Mouse (Mus musculus) testis, postnatal 10 days (tissue): ENCODE results near the gene Psph.
A peak's percentile ranks its signal among the peaks of the same experiment; 100 is the strongest.
"Not testable (repeated sequence)": the region's sequence is repeated elsewhere in the genome, so short reads cannot be mapped to it uniquely, and the experiment has no call there.

Experiments
- DNase-seq: peaks from one replicate; pipeline ENCODE4 v3.0.0; 2021; ENCODE audit warnings: low spot score

Gene Psph

DNA sequence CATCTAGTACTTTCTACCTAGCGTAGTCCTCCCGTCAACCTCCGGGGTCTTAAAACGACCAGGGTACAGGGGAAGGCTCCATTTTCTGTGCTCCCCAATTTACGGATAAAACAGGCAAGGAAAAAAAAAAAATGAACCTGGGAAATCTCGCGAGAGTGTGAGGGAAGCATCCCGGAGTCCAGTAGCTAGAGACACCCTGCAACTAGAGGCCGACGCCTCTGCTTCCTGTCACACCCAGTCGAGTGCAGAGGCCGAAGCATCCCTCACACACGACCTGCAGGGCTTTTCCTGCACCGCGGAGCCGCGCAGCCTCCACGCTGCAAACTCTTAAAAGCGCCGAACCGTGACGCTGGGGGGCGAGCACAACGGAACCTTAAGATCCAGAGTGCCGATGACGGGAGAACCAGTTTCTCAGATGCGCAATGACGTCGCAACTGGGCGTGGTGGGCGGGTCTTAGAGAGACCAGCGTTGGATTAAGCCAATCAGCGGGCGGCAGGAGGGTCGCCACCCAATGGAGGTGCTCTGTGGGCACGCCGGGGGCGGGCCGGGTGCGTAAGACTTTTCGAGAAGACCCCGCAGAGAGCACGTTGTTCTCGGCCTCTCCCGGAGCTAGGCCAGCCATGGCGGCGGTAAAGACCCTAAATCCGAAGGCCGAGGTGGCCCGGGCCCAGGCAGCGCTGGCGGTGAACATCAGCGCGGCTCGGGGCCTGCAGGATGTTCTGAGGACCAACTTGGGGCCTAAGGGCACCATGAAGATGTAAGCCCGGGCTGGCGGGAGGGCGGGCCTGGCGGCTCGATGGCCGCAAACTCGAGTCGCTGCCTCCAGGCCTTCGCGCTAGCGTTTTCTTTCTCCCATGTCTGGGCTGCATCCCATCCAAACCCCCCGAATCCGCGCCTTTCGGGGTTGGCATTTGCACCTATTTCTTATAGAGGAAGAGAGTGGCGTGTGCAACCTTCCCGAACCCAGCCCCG lies at the start of gene Psph:
Gene Psph (minus strand): TSS at position 632 of the 973 bp plus-strand sequence.
- DNase-seq: peak; percentile 97

DNA sequence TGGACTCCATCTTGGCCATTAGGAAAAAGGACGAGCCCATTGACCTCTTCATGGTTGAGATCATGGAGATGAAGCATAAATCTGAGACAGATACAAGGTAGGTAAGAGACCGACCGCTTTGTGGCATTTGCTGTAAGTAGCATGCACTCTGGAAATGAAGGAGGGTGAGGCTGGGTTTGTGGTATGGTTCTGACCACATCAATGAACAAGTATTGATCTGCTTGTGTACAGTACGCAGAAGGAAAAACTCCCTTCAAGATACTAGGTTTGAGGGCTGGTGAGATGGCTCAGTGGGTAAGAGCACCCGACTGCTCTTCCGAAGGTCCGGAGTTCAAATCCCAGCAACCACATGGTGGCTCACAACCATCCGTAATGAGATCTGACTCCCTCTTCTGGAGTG lies 3.3 kb upstream of the Psph start:
- not testable (repeated sequence) for DNase-seq

DNA sequence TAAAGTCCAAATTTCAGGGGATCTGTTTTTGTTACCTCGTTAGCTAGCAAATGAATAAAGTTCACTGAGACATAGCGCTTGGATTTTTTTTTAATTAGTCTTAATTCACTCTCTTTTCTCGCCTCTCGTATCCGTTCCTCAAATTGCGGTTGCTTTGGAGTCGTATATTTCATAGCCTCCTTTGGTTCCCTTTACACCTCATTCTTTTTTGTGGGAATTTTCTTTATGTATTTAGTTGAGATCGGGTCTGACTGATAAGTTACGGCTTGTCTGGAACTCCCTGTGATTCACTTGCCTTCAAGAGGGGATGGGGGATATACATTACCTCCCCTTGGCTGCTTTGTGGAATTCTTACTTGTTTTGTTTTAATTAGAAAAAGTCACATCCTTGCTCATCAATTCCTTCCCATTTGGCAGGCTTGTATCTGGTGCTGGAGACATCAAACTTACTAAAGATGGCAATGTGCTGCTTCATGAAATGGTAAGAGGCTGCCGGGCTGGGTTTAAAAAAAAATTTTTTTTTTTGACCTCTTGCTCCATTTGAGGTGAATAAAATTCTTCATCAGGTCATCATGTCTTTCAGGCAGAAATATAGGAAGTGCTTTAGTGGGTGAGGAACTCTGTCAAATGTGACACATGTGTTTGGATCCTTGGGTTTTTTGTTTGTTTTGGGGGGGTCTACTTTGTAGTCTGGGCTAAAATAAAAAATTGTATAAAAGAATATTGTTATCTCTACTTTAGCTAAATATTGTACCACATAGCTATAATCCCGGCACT lies 757 bp upstream of the Psph start:
- DNase-seq: no peak

DNA sequence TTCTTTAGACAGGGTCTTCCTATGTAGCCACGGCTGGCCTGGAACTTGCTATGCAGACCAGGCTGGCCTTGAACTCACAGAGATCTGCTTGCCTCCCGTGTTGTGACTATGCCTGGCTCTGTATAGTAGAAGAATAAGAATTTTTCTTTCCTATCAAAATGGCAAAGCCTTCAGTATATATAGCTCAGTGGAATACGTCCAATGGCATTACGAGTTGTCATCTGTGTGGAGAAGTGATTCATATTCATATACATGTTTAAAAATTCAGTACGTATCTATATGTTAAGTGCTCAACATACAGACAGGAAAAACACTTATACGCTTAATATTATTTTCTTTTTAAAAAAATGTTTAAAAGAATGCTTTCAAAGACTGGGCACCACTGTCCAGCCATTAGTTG lies 1.1 kb downstream of the Psph start:
- no peak for DNase-seq

DNA sequence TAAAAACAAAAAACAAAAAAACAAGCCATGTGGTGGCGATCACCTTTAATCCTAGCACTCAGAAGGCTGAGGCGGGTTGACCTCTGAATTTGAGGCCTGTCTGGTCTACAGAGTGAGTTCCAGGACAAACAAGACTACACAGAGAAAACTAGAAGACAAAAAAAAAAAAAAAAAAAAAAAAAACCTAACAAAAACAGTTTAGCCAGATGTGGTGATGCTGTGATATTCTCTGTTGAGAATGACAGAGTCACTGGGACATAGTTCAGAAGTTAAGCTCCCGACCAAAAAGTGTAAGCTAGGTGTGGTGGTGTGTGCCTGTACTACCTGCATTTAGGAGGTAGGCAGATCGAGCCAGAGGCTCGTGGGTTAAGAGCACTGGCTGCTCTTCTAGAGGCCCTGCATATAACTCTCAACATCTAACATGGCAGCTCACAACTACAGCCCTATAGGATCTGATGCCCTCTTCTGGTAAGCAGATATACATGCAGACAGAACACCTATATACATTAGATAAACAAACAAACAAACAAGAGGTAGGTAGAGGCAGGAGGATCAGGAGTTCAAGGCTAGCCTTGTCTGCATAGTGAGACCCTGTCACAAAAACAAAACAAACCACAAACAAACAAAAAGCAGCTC lies 1.9 kb downstream of the Psph start:
- no peak for DNase-seq

DNA sequence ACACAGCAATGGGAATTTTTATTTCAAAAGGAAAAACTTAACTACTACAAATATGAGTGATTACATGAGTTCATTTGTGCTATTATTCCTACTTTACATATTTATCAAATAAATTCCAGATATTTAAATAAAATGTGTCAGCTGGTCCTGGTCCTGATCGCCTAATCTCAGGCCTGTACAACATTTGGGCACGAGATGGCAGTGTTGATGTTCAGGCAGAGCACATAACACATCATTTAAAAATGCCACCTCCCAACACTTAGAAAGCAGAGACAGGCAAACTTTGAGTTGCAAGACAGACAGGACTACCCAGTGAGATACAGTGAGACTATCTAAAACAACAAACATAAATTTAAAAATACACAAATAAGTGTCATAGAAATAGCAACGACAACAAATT lies 5.0 kb downstream of the Psph start:
- DNase-seq: no peak

DNA sequence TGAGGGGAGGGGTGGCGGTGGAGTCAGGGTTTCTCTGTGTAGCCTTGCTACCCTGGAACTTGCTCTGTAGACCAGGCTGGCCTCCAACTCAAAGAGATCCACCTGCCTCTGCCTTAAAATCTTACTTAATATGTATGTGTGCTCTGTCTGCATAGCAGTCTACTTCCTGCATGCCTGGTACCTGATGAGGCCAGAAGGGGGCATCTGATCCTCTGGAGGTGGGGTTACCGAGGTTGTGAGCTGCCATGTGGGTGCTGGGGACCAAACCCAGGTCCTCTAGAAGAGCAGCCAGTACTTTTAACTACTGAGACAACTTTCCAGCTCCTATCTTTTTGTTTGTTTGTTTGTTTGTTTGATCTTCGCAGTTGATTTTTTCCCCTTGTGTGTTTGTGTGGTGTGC lies 7.1 kb downstream of the Psph start:
- no peak for DNase-seq

DNA sequence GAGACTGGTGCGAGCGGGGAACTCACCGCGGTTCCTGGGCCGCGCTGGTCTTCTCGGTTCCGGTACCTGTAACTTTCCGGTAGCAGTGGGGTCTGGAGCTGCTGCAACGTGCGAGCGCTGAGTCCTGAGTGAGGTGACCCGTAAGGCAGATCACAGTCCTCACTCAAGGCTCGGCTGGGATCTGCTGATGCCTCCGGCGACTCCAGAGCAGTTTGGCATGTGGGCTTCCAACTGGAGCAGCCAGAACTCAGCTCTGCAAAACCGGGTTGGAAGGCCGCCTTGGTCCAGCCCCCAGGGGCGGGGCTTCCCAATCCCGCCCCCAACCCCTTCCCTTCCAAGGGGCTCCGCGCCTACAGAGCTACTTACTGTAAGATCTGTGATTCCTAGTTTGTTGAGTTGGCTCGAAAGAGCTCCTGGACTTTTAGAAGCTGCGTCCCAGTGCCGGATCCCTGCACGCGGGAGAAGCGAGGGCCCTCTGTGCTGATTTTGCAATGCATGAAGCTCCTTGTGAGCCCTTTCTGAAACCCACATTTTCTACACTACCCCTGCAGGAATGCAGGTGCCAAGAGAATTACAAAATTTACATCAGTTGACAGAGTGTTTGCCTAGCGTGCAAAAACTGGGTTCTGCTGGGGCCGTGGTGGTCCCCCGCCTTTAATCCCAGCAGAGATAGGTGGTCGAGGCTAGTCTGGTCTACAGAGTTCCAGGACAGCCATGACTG lies 8.1 kb downstream of the Psph start:
- DNase-seq: peak; percentile 87

DNA sequence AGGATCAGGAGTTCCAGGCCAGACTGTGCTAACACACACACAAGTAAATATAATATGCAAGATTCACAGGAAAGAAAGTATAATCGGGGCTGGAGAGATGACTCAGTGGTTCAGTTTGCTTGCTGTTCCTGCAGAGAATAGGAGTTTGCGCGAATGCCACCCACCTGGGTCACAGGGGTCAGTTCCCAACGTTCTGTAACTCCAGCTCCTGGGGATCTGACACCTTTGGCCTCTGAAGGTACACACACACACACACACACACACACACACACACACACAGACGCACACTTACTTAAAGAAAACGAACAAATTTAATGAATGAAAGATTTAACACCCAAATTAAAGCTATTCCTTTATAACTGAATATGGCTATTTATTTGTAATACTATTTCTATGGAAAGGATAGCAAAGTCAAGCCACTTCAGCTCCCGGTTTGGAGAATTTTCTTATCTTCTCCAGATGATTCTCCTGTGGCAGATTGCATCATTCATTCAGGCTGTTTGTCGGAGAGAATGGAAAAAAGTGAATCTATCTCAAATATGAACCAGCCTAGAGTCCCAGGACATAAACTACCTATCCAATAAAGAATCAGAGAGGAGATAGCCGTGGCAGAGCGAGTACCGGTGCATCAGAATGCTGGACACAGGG lies 8.8 kb downstream of the Psph start:
- no peak for DNase-seq

DNA sequence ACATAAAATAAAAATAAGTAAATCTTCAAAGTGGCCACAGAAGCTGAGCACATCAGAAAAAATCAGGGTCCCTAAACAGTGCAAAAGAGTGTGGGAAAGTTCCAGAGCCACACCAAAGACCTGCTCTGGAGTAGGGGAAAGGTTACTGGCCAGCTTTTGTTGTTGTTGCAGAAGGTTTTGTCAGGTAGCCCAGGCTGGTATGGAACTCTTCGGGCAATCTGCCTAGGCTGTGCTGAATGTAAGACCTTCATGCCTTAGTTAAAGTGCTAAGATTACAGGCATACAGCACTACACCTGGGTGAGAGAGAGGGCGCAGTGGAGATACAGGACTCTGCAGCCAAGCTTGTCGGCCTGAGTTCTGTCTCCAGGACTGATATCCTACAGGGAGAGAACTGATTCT lies 12.6 kb downstream of the Psph start:
- no peak for DNase-seq

DNA sequence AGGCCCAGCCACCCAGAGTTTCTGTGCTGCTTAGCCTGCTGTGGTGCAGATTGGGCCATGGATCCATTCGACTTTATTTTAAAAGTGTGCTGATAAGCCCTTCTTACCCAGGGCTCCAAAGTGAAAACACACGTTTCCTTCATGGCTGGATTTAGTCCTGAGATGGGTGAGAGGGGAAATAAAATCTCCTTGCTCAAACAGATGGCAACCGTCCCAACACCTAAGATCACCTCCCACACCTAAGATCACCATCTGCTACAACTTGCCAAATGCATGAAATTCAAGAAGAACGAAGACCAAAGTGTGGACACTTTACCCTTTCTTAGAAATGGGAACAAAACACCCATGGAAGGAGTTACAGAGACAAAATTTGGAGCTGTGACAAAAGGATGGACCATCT lies 13.9 kb downstream of the Psph start:
- not testable (repeated sequence) for DNase-seq

DNA sequence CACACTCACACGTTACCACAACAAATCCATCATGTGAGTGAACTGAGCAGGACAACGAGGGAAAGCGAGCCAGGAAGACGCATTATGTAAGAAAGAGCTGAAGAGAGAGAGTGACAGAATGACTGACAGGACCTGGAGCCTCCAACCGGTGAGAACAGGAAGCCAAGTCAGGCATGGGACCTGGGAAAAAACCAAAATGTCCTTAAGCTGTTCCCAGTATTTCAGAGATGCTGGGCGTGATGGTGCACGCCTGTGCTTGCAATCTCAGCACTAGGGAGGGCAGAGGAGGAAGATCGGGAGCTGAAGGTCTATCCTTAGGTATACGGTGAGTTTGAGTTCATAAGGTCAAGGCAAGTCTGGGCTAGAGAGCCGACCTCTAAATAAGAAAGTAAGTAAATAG lies 14.8 kb downstream of the Psph start:
- DNase-seq: no peak

DNA sequence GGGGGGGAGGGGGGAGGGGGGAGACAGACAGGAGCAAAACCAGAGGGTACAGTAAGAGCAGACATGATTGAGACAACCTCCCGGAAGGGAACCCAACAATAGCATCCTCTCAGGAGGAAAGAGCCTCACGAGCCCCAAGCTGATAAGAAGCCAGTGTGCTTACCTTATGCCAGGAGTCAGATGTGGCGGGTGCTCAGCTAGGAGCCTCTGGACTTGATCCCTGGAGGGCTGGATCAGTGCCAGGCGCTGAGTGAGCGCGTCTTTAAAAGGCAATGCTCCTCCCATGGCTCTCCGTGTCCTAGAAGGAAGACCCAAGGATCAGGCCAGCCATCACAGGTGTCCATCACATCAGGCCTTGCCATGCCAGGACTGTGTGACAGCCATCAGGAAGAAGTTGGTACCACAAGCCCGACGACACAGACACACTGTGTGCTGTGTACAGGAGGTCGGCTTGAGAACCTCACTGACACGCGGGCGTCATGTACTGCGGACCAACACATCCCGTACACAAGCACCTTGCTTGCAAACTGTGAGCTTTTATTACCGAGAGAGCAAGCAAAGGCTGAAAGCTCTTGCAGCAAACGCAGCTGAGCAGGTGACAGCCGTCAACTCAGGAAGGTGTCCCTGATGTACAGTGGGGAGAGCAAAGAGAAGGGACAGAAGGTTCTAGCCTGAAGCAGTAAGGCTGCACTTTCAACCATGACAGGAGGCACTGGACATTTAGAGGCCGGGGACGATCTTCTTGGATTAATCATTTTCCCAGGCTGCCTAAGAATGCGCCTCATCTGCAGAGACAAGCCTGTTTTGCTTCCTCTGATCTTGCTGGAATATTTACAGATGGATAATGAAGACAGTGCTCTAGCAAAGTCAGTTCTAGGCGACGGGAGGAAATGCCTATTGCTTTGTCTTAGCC lies 16.6 kb downstream of the Psph start:
- DNase-seq: no peak

DNA sequence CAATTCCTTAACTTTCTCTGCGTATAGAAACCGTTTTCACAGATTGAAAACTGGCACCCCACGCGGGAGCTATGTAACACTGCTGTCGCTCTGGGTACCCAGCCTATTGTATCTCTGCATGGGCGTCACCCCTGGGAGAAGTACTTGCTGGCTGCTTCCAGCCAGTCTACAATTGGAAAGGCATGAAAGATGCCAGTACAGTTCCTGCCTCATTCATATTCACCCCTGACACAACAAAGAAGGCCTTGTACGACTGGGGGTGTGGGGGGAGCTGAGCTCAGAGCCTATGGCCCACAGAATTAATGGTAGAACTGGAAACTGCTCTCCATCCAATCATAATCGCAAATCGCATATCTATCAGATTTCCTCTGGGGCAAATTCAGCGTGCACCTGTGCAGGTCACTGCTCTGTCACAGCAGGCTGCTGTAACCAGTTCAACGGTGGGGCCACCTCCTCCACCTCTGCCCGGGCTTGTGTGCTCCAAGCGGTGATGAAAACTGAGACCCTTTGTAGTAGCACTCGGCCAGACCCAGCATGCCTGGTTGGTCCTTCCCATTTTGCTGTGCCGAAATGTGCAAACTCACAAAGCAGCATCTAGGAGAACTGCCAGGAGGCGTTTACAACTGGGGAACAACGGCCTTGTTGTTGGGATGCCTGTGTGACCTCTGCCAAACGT lies 25.2 kb downstream of the Psph start:
- no peak for DNase-seq

DNA sequence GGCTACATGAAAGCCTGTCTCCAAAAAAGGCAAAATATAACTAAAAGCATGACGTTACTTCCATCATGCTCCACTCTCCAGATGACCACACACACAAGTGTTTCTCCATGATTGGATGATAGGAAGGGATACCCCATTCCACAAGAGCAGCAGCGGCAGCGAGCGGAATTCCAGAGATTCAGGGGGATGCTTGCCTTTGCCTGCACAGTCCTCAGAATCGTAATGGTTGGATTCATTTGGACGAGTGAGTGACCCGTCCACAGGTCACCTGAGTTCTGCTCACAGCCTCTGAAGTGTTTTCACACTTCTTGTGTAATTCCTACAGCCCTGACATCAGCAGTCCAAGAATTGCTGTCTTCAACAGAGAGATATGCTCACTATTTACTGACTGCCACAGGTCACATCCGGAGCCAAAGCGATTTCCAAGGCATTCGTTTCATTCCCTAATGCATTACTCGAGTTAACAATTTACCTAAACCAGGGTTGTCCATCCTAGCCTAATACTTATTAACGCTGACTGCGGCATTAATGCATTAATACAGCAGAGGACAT lies 27.2 kb downstream of the Psph start:
- DNase-seq: no peak

DNA sequence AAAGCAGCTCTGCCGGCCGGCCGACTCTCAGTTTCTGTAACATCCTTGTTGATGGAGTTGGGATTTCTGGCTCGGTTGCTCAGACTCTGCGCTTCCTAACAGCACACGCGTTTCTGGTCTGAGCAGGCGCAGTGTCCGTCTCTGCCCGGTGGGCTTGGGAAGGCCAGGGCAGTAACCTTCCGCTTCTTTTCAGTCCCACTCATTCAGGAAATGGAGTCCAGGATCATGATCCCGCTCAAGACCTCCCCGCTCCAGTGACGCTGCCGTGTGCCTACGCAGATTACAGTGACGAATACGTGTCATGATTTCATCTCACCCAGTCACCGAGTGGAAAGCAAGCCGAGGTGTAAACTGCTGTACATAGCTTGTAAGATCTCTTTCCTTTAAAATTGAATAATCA lies 30.4 kb downstream of the Psph start:
- DNase-seq: no peak

DNA sequence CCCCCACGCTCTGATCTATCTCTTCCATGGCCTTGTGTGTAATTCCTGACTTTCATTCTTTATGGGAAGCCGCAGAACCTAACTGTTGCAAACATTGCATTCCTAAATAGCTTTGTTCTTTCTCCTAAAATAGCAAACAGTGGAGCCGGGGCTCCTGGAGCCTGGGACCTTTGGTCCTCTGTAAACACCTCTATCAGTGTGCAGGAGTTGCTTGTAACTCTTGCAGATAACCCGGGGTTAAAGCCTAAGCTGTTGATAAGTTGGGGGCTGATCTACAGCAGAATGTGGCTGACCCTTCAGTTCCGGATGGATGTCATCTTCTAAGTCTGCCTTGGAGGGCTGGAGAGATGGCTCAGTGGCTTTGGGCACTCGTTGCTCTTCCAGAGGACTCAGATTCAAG lies 43.2 kb downstream of the Psph start:
- no peak for DNase-seq

DNA sequence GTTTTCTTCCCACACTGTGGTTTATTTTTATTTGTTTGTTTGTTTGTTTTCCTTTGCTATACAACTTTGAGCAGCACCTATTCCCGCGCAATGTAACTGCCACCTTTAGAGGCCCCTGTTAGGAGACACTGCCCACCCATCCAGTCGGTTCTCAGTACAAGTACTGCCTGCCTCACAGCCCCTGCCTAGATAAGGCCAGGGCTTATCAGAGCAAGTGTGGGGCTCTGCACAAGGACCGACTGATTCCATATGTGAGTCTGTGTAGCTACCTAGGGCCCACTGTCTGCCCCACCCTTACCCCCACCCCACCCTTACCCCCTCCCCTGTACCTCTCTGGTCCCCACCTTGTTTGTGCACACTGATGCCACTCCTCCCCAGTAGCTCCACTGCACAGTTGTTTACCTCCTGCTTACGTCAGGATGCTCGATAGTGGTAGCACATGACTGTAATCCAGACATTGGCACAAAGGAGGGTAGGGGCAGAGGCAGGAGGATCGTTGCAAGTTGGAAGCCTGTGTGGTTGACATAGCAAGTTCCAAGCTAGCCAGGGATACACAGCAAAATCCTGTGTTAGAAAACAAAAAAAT lies 44.3 kb downstream of the Psph start:
- no peak for DNase-seq

DNA sequence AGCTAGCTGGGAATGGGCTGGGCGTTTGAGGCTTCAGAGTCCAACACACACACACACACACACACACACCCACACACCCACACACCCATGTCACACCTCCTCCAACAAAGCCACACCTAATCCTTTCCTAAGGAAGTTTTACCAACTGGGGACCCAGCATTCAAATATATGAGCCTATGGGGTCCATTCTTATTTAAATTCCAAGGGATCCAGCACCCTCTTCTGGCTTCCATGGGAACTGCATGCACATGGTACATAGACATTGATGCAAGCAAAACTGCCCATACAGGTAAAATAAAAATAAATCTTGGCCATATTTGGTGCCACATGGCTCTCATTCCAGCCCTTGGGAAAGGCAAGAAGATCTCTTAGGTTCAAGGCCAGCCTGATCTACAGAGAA lies 46.3 kb downstream of the Psph start:
- DNase-seq: peak; percentile 67
